Mouse (Mus musculus): ENCODE measurements around the gene Evx2. TPM values are rescaled to one million over a fixed set of nuclear protein-coding genes. Genes with fewer than 3 reads are reported as not detected.

Evx2 gene
- total RNA-seq, 2 experiments from 2014 or later = not detected

GRCm38 (mm10) chr2:74695813-74696430 is 36.6 kb upstream of the Evx2 start:
- DNase-seq (ENCODE audit: low spot score in 2 of 2) = no peak

- DNase-seq (ENCODE audit: low spot score in 2 of 2) = no peak
Measured at GRCm38 (mm10) chr2:74695383-74695782, 36.0 kb upstream of the Evx2 start.

- DNase-seq (ENCODE audit: low spot score in 2 of 2) = no peak
Measured at GRCm38 (mm10) chr2:74694066-74694465, 34.7 kb upstream of the Evx2 start.

- no peak for DNase-seq (ENCODE audit: low spot score in 2 of 2)
Measured at GRCm38 (mm10) chr2:74693432-74693827, 34.1 kb upstream of the Evx2 start.

GRCm38 (mm10) chr2:74692808-74693431 is 33.6 kb upstream of the Evx2 start:
- DNase-seq (ENCODE audit: low spot score in 2 of 2) = no peak

- no peak for DNase-seq (ENCODE audit: low spot score in 2 of 2)
Measured at GRCm38 (mm10) chr2:74691995-74692807, 32.8 kb upstream of the Evx2 start.

GRCm38 (mm10) chr2:74691022-74691951 is 31.9 kb upstream of the Evx2 start, which contains the start of gene Hoxd10:
Gene Hoxd10, plus strand, starts transcription at chr2:74691924.
- no peak for DNase-seq (ENCODE audit: low spot score in 2 of 2)

GRCm38 (mm10) chr2:74690338-74690716 is 31.0 kb upstream of the Evx2 start:
- no peak for DNase-seq (ENCODE audit: low spot score in 2 of 2)

- DNase-seq (ENCODE audit: low spot score in 2 of 2) = no peak
Measured at GRCm38 (mm10) chr2:74689574-74690337, 30.4 kb upstream of the Evx2 start.

GRCm38 (mm10) chr2:74688795-74689573 is 29.6 kb upstream of the Evx2 start:
- DNase-seq (ENCODE audit: low spot score in 2 of 2) = no peak

- no peak for DNase-seq (ENCODE audit: low spot score in 2 of 2)
Measured at GRCm38 (mm10) chr2:74687698-74688555, 28.6 kb upstream of the Evx2 start.

- DNase-seq (ENCODE audit: low spot score in 2 of 2) = no peak
Measured at GRCm38 (mm10) chr2:74686988-74687697, 27.8 kb upstream of the Evx2 start.

GRCm38 (mm10) chr2:74686301-74686987 is 27.1 kb upstream of the Evx2 start:
- peak in 1 of 2 experiments; percentile 73 for DNase-seq (ENCODE audit: low spot score in 2 of 2)

GRCm38 (mm10) chr2:74685059-74685603 is 25.8 kb upstream of the Evx2 start:
- DNase-seq (ENCODE audit: low spot score in 2 of 2) = no peak

- no peak for DNase-seq (ENCODE audit: low spot score in 2 of 2)
Measured at GRCm38 (mm10) chr2:74684106-74684505, 24.7 kb upstream of the Evx2 start.

GRCm38 (mm10) chr2:74683471-74683951 is 24.2 kb upstream of the Evx2 start:
- no peak for DNase-seq (ENCODE audit: low spot score in 2 of 2)

- no peak for DNase-seq (ENCODE audit: low spot score in 2 of 2)
Measured at GRCm38 (mm10) chr2:74682796-74683195, 23.4 kb upstream of the Evx2 start.

Data from layer of hippocampus, adult 18-20 months (tissue).